Mouse (Mus musculus) heart, embryonic 15.5 days (tissue): ENCODE measurements around the gene Irf3. TPM values are rescaled to one million over a fixed set of nuclear protein-coding genes. Genes with fewer than 3 reads are reported as not detected.

Experiments
- ATAC-seq: fragments of 200-750 bp; cut with Nextera tagmentation; replicated peaks from 2 replicates; pipeline ENCODE4 v1.8.0; 2017; ENCODE audit warnings: low read depth, moderate TSS enrichment; ENCODE audit not compliant: insufficient number of reproducible peaks, insufficient read depth, low FRiP score
- H3K27ac ChIP-seq: fragments of 300-500 bp; sonication (generic); 2 replicates; pipeline ENCODE4 v1.5.1; 2015; ENCODE audit warnings: mild to moderate bottlenecking, inconsistent platforms
- H3K27me3 ChIP-seq: fragments of 300-500 bp; sonication (generic); 2 replicates; pipeline ENCODE4 v1.6.1; 2015; ENCODE audit warnings: inconsistent platforms
- H3K36me3 ChIP-seq: fragments of 300-500 bp; sonication (generic); 2 replicates; pipeline ENCODE4 v1.6.1; 2015; ENCODE audit warnings: mild to moderate bottlenecking, inconsistent platforms
- H3K4me1 ChIP-seq: fragments of 300-500 bp; sonication (generic); replicated peaks from 2 replicates; pipeline ENCODE4 v1.6.1; 2015; ENCODE audit warnings: inconsistent platforms
- H3K4me2 ChIP-seq: fragments of 300-500 bp; sonication (generic); 2 replicates; pipeline ENCODE4 v1.6.1; 2015; ENCODE audit warnings: inconsistent platforms, mild to moderate bottlenecking, moderate library complexity
- H3K4me3 ChIP-seq: fragments of 300-500 bp; sonication (generic); 2 replicates; pipeline ENCODE4 v1.5.1; 2015; ENCODE audit warnings: mild to moderate bottlenecking, inconsistent platforms
- H3K9ac ChIP-seq: fragments of 300-500 bp; sonication (generic); 2 replicates; pipeline ENCODE4 v1.6.1; 2015; ENCODE audit warnings: mild to moderate bottlenecking, inconsistent platforms
- H3K9me3 ChIP-seq: fragments of 300-500 bp; sonication (generic); replicated peaks from 2 replicates; pipeline ENCODE4 v1.6.1; 2016; ENCODE audit warnings: inconsistent platforms
- WGBS: fragments of 180-500 bp; shearing (Covaris S2); methylation state at CpG from one replicate; pipeline ENCODE4 v1.1.7; 2015; ENCODE audit warnings: mixed read lengths; 5-methylcytosine and 5-hydroxymethylcytosine counted together
- polyA plus RNA-seq: library from polyadenylated mRNA; unstranded; fragments of >200 nt; fragmentation: Nextera tagmentation; extraction: Ambion mirVana; gene quantifications from 2 replicates; pipeline ENCODE4 v1.2.1, GENCODE M21; 2015

Irf3 gene
- polyA plus RNA-seq, 1 experiment from 2014 or later, result 61.6 TPM

- Histone ChIP-seq H3K27me3 (no peaks in the 10 kb centered on the region), H3K9me3 (no peaks in the 10 kb centered on the region), H3K4me1 (peaks cover 16% of the 10 kb centered on the region), H3K36me3 (peaks cover 42% of the 10 kb centered on the region), H3K27ac (no peak overlapping the region), H3K4me3 (no peak overlapping the region), H3K4me2 (peak overlapping the region; percentile 71), H3K9ac (no peak overlapping the region)
- WGBS, result 28% methylated on average over 6 of the region's 6 CpGs
- no peak for ATAC-seq
Measured at GRCm38 (mm10) chr7:44975117-44975419, 22.4 kb upstream of the Irf3 start.

GRCm38 (mm10) chr7:44978300-44978699 is 19.1 kb upstream of the Irf3 start:
- no peaks in the 10 kb centered on the region for H3K27me3 ChIP-seq
- no peaks in the 10 kb centered on the region for H3K9me3 ChIP-seq
- peaks cover 69% of the 10 kb centered on the region for H3K36me3 ChIP-seq
- no peak for ATAC-seq
- H3K4me1 ChIP-seq, result peaks cover 12% of the 10 kb centered on the region
- H3K4me3 ChIP-seq, result no peak overlapping the region
- H3K27ac ChIP-seq, result no peak overlapping the region
- H3K4me2 ChIP-seq, result no peak overlapping the region
- WGBS, result 88% methylated on average over 3 of the region's 3 CpGs
- no peak overlapping the region for H3K9ac ChIP-seq

- H3K36me3 ChIP-seq, result peaks cover 62% of the 10 kb centered on the region
- H3K27me3 ChIP-seq, result no peaks in the 10 kb centered on the region
- no peak overlapping the region for H3K9ac ChIP-seq
- no peak overlapping the region for H3K27ac ChIP-seq
- WGBS, result 92% methylated on average over 8 of the region's 8 CpGs
- H3K4me3 ChIP-seq, result no peak overlapping the region
- peaks cover 25% of the 10 kb centered on the region for H3K4me1 ChIP-seq
- ATAC-seq, result no peak
- no peak overlapping the region for H3K4me2 ChIP-seq
- H3K9me3 ChIP-seq, result no peaks in the 10 kb centered on the region
Measured at GRCm38 (mm10) chr7:44981539-44981938, 15.9 kb upstream of the Irf3 start.

DNA sequence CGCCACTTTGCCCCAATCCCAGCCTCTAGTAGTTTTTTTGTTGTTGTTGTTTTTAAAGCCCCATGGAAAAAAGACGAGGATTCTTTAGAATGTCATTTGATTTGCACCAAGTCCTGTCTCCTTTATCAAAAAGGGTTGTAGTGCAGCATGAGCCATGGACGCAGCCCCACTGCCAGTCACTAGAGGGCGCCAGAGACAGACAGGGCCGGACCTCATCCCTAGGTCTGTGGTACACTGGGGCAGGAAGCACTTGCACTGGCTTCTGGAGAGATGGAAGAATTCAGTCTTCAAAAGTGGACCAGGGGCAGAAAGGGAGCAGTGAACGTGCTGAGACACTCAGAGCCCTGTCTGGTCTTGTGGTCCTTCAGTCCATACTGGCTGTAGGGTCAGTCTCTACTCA is 14.4 kb upstream of the Irf3 start:
- Histone ChIP-seq H3K27me3 (no peaks in the 10 kb centered on the region), H3K4me3 (no peak overlapping the region), H3K4me1 (peaks cover 31% of the 10 kb centered on the region), H3K9me3 (no peaks in the 10 kb centered on the region), H3K4me2 (no peak overlapping the region), H3K9ac (no peak overlapping the region), H3K27ac (peak overlapping the region; percentile 37; the same call in 1 of the 2 replicates), H3K36me3 (peaks cover 47% of the 10 kb centered on the region)
- 24% methylated on average over 6 of the region's 6 CpGs for WGBS
- ATAC-seq, result no peak

GRCm38 (mm10) chr7:44983944-44984832 is 13.3 kb upstream of the Irf3 start:
- Histone ChIP-seq H3K4me3 (0 out of 2 replicates have a peak overlapping the region, but pooled peaks have one; percentile 100), H3K27ac (peak overlapping the region; percentile 37), H3K4me2 (peak overlapping the region; percentile 74), H3K9me3 (no peaks in the 10 kb centered on the region), H3K36me3 (peaks cover 36% of the 10 kb centered on the region), H3K27me3 (no peaks in the 10 kb centered on the region), H3K4me1 (peaks cover 37% of the 10 kb centered on the region), H3K9ac (no peak overlapping the region)
- ATAC-seq, result no peak
- WGBS, result 63% methylated on average over 7 of the region's 7 CpGs

DNA sequence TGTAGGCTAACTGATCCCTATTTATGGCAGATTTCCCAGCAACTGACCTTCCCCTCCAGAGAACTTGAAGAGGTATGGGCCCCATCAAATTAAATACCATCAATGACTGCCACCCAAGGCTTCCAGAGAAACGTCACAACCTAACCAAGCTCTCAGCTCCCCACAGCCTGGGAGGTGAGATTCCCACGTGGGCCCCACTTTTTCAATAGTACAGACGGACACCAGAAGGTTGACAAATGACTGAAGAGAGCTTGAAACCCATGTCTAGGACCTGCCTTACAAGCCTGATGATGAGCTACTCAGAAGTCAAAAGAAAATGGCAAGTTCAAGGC is 12.6 kb upstream of the Irf3 start:
- Histone ChIP-seq H3K4me2 (peak overlapping the region; percentile 74), H3K27ac (peak overlapping the region; percentile 97), H3K36me3 (peaks cover 32% of the 10 kb centered on the region), H3K9ac (no peak overlapping the region), H3K27me3 (no peaks in the 10 kb centered on the region), H3K4me3 (peak overlapping the region; percentile 100; the same call in 1 of the 2 replicates), H3K4me1 (peaks cover 39% of the 10 kb centered on the region), H3K9me3 (no peaks in the 10 kb centered on the region)
- 42% methylated on average over 3 of the region's 3 CpGs for WGBS
- no peak for ATAC-seq

DNA sequence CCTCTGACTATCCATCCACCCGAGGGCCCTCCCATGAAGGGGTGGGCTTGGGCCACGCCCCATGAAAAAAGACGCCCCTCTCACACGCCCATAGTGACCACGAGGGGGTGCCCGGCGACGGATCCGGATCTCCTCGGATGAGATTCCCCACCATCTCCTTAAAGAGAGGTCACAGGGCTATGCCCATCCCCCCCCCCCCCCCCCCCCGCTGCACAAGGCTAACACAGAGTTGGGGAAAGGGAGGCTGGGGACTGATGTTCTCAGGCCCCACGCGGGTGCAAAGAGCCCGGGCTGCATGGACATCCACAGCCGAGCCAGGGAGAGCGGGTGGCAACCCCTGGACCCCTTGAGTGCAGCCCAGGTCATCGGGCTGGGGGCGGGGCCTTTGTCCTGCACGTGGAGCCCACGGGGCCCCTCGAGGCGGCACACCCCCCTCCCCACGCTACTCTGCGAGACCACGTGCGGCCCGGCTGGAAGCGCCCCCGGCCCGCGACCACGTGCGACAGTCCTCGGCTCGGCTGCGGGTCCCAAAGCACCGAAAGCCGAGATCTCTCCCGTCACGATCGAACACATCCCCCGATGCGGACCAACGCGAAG is 11.8 kb upstream of the Irf3 start:
- Histone ChIP-seq H3K4me1 (peaks cover 39% of the 10 kb centered on the region), H3K4me2 (peak overlapping the region; percentile 74), H3K36me3 (peaks cover 25% of the 10 kb centered on the region), H3K27ac (peak overlapping the region; percentile 97), H3K9me3 (no peaks in the 10 kb centered on the region), H3K27me3 (no peaks in the 10 kb centered on the region), H3K9ac (peak overlapping the region; percentile 100), H3K4me3 (peak overlapping the region; percentile 100)
- ATAC-seq, result peak; percentile 3; the same call in 1 of the 2 replicates
- WGBS, result under 1% methylated on average over 45 of the region's 45 CpGs

DNA sequence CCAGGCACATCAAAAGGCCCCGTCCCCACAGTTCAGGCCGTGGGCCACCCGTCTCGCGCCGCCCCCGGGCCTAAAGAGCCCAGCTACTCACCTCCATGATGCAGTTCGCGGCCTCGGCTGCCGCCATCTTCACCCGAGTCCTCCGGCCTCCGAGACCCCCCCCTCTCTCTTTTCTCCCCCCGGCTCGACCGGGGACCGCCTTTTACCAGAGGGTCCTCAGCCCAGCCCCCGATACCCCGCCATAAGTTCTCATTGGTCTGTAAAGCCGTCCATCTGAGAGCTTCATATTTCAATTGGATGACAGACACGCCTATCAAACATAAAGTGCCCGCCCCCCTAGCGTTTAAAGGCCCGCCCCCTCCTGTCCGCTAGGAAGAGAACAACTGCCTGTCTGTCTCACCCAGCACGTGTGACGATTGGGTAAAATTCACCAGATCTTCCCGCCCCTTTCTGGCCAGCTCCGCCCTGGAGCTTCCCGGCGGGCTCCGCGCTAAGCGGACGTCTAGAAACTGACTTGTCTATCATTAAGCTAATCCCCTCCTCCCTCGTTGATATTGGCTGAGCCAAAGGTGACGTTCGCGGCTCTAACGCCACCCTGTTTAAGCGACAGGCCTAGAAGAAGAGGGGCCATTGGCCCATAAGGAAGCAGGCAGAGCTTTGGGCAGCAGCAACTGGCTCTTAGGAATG is 11.1 kb upstream of the Irf3 start, which contains the start of gene Prmt1:
Prmt1 (minus strand) TSS at position 377 of the 687 bp plus-strand sequence.
- H3K36me3 ChIP-seq, result peaks cover 23% of the 10 kb centered on the region

GRCm38 (mm10) chr7:44986879-44987718 is 10.3 kb upstream of the Irf3 start:
- Histone ChIP-seq H3K9ac (peak overlapping the region; percentile 70), H3K4me2 (peak overlapping the region; percentile 79), H3K4me3 (peak overlapping the region; percentile 100), H3K27me3 (no peaks in the 10 kb centered on the region), H3K27ac (peak overlapping the region; percentile 94), H3K9me3 (no peaks in the 10 kb centered on the region), H3K36me3 (peaks cover 21% of the 10 kb centered on the region), H3K4me1 (peaks cover 39% of the 10 kb centered on the region)
- peak; percentile 1; the same call in 1 of the 2 replicates for ATAC-seq
- WGBS, result under 1% methylated on average over 29 of the region's 29 CpGs

More for the DNA sequence above, 11.1 kb upstream of the Irf3 start, which contains the start of gene Prmt1:
- H3K4me3 ChIP-seq, result peak within 1 kb of the TSS; percentile 100
- H3K9ac ChIP-seq, result peak within 1 kb of the TSS; percentile 100
- H3K27ac ChIP-seq, result peak within 1 kb of the TSS; percentile 97
- H3K9me3 ChIP-seq, result no peaks in the 10 kb centered on the region
- H3K4me1 ChIP-seq, result peaks cover 39% of the 10 kb centered on the region
- peak; percentile 96 for ATAC-seq
- under 1% methylated on average over 42 of the region's 42 CpGs for whole genome bisulfite sequencing
- peak within 1 kb of the TSS; percentile 79 for H3K4me2 ChIP-seq
- H3K27me3 ChIP-seq, result no peaks in the 10 kb centered on the region

GRCm38 (mm10) chr7:44996672-44997071 is 776 bp upstream of the Irf3 start:
- WGBS, result 12% methylated on average over 10 of the region's 10 CpGs
- Histone ChIP-seq H3K4me3 (peak overlapping the region; percentile 76), H3K9ac (peak overlapping the region; percentile 79), H3K36me3 (peaks cover 45% of the 10 kb centered on the region), H3K27ac (peak overlapping the region; percentile 90), H3K27me3 (no peaks in the 10 kb centered on the region), H3K4me1 (peaks cover 45% of the 10 kb centered on the region), H3K4me2 (peak overlapping the region; percentile 91), H3K9me3 (no peaks in the 10 kb centered on the region)
- no peak for ATAC-seq
